Mouse (Mus musculus): Measurements from ENCODE around the gene Fam76b. TPM values are rescaled to one million over a fixed set of nuclear protein-coding genes. Genes with fewer than 3 reads are reported as not detected.

Gene Fam76b
- polyA plus RNA-seq, 1 experiment from 2014 or later: 29.8 TPM

DNA sequence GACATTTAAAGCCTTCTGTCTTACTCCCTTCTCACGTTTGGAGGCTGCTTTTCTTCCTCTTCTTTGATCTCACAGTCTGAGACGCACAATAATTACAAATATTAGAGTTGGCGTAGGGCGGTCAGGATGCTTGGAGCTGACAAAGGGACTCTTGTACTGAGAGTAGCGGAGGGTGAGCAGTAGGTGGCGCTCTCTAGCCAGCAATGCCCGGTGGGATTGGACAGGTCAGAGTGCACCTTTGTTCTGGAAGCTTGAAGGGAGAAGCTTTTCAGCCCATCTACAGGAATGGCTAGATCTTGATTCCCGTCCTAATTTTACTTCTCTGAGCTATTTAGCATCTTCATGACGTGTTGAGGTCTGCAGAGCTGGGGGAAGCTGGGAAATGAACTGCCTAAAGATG lies 62.1 kb downstream of the Fam76b start:
- no peak overlapping the region for H3K9ac ChIP-seq
- peak; percentile 93 for TF ChIP-seq CTCF (IDR thresholded peaks at IDR 0.05; ENCODE audit: low read depth)
- no peaks in the 10 kb centered on the region for H3K27me3 ChIP-seq (ENCODE audit: insufficient read depth, low read length)
- DNase-seq (peak; percentile 89), ATAC-seq (ENCODE audit: insufficient read depth) (peak; percentile 88)
- WGBS: 7% methylated on average over 9 of the region's 9 CpGs
- H3K36me3 ChIP-seq (ENCODE audit: insufficient read depth): no peaks in the 10 kb centered on the region
- 0 out of 2 replicates have a peak overlapping the region, but pooled peaks have one; percentile 5 for H3K4me2 ChIP-seq
- H3K4me1 ChIP-seq (ENCODE audit: insufficient read depth): no peaks in the 10 kb centered on the region
- no peak overlapping the region for H3K27ac ChIP-seq (ENCODE audit: low read depth)
- no peaks in the 10 kb centered on the region for H3K9me3 ChIP-seq (ENCODE audit: low read depth, low read length)
- no peak overlapping the region for H3K4me3 ChIP-seq (ENCODE audit: low read depth, low read length)

DNA sequence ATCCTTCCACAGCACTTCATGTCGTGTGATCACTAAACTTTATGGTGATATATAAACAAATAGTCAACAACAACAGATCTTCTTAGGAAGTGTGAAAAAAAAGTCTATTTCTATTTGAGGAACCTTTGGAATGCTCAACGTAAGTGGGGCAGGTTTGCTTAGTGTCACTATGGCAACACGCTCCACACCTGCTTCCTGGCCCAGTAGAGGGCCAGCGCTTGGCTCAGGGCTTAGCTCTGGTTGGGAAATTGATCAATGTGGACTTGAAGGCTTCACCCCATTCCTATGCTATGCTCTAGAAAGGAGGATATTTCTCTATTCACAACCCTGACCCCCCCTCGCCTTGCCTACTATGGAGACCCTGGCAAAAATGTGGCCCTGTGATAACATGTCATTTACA lies 62.7 kb downstream of the Fam76b start:
- Histone ChIP-seq H3K4me2 (0 out of 2 replicates have a peak overlapping the region, but pooled peaks have one; percentile 5), H3K4me1 (ENCODE audit: insufficient read depth) (no peaks in the 10 kb centered on the region), H3K4me3 (ENCODE audit: low read depth, low read length) (no peak overlapping the region), H3K27me3 (ENCODE audit: insufficient read depth, low read length) (no peaks in the 10 kb centered on the region), H3K9me3 (ENCODE audit: low read depth, low read length) (no peaks in the 10 kb centered on the region), H3K27ac (ENCODE audit: low read depth) (peak overlapping the region; percentile 8; the same call in 1 of the 2 replicates), H3K9ac (no peak overlapping the region), H3K36me3 (ENCODE audit: insufficient read depth) (no peaks in the 10 kb centered on the region)
- ATAC-seq (ENCODE audit: insufficient read depth): peak; percentile 83
- peak; percentile 56 for DNase-seq
- peak; percentile 14; the same call in 1 of the 2 replicates for TF ChIP-seq CTCF (IDR thresholded peaks at IDR 0.05; ENCODE audit: low read depth)
- WGBS: 36% methylated on average over 5 of the region's 5 CpGs

DNA sequence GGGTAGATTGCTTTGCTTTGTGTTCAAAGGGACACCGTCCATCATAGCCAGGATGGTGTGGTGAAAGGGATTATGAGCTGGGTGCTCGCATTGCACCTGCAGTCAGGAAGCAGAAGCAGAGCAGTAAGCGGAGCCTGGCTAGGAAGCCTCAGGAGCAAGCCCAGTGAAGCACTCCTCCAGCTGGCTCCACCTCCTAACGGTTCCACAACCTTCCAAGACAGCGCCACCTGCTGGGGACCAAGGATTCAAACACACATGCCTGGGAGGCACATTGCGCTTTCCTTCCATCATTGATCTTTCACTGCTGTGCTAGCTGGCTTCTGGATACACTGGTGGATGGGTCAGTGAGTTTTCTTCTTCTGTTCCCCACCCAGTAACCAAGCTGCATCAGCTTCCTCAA lies 64.4 kb downstream of the Fam76b start:
- H3K9me3 ChIP-seq (ENCODE audit: low read depth, low read length): no peaks in the 10 kb centered on the region
- no peaks in the 10 kb centered on the region for H3K4me1 ChIP-seq (ENCODE audit: insufficient read depth)
- no peak for ATAC-seq (ENCODE audit: insufficient read depth)
- peak; percentile 45 for TF ChIP-seq CTCF (IDR thresholded peaks at IDR 0.05; ENCODE audit: low read depth)
- DNase-seq: no peak
- no peaks in the 10 kb centered on the region for H3K36me3 ChIP-seq (ENCODE audit: insufficient read depth)
- H3K27me3 ChIP-seq (ENCODE audit: insufficient read depth, low read length): no peaks in the 10 kb centered on the region
- no peak overlapping the region for H3K27ac ChIP-seq (ENCODE audit: low read depth)
- H3K4me2 ChIP-seq: no peak overlapping the region
- H3K4me3 ChIP-seq (ENCODE audit: low read depth, low read length): no peak overlapping the region
- H3K9ac ChIP-seq: no peak overlapping the region
- 96% methylated on average over 6 of the region's 6 CpGs for WGBS

DNA sequence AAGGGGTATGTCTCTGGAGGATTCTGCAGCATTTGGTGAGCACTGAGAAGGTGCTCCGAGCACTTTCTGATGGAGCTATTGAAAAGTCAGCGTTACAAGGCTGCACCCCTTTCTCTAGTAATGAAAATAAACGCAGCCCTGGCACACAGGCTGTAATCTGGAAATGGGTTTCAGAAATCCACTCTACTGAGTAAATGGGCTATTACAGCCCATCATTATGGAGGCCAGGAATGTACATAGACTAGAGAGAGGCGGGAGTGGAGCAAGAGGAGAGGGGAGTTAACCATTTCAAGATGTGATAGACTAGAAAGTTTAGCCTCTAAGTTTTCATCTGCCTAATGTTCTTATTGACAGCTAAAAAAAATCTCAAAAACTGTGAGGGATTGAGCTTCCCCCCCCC lies 65.5 kb downstream of the Fam76b start:
- DNase-seq (no peak), ATAC-seq (ENCODE audit: insufficient read depth) (no peak)
- TF ChIP-seq CTCF (IDR thresholded peaks at IDR 0.05; ENCODE audit: low read depth): no peak
- Histone ChIP-seq H3K4me2 (no peak overlapping the region), H3K27me3 (ENCODE audit: insufficient read depth, low read length) (no peaks in the 10 kb centered on the region), H3K9ac (no peak overlapping the region), H3K4me1 (ENCODE audit: insufficient read depth) (no peaks in the 10 kb centered on the region), H3K27ac (ENCODE audit: low read depth) (no peak overlapping the region), H3K4me3 (ENCODE audit: low read depth, low read length) (no peak overlapping the region), H3K9me3 (ENCODE audit: low read depth, low read length) (no peaks in the 10 kb centered on the region), H3K36me3 (ENCODE audit: insufficient read depth) (no peaks in the 10 kb centered on the region)
- 49% methylated on average over 4 of the region's 4 CpGs for WGBS

- no peaks in the 10 kb centered on the region for H3K36me3 ChIP-seq (ENCODE audit: insufficient read depth)
- 29% methylated on average over 8 of the region's 8 CpGs for WGBS
- H3K4me3 ChIP-seq (ENCODE audit: low read depth, low read length): no peak overlapping the region
- ATAC-seq (ENCODE audit: insufficient read depth) (no peak), DNase-seq (no peak)
- no peaks in the 10 kb centered on the region for H3K9me3 ChIP-seq (ENCODE audit: low read depth, low read length)
- no peak for TF ChIP-seq CTCF (IDR thresholded peaks at IDR 0.05; ENCODE audit: low read depth)
- H3K9ac ChIP-seq: no peak overlapping the region
- no peaks in the 10 kb centered on the region for H3K4me1 ChIP-seq (ENCODE audit: insufficient read depth)
- no peak overlapping the region for H3K27ac ChIP-seq (ENCODE audit: low read depth)
- H3K27me3 ChIP-seq (ENCODE audit: insufficient read depth, low read length): no peaks in the 10 kb centered on the region
- H3K4me2 ChIP-seq: no peak overlapping the region
Observed at GRCm38 (mm10) chr9:13894491-13894890, 67.0 kb downstream of the Fam76b start.

- Histone ChIP-seq H3K4me2 (no peak overlapping the region), H3K4me3 (ENCODE audit: low read depth, low read length) (no peak overlapping the region), H3K27me3 (ENCODE audit: insufficient read depth, low read length) (no peaks in the 10 kb centered on the region), H3K36me3 (ENCODE audit: insufficient read depth) (no peaks in the 10 kb centered on the region), H3K9ac (no peak overlapping the region), H3K27ac (ENCODE audit: low read depth) (no peak overlapping the region), H3K9me3 (ENCODE audit: low read depth, low read length) (no peaks in the 10 kb centered on the region), H3K4me1 (ENCODE audit: insufficient read depth) (no peaks in the 10 kb centered on the region)
- DNase-seq: no peak
- no peak for ATAC-seq (ENCODE audit: insufficient read depth)
- no peak for TF ChIP-seq CTCF (IDR thresholded peaks at IDR 0.05; ENCODE audit: low read depth)
- WGBS: 75% methylated on average over 7 of the region's 7 CpGs
Observed at GRCm38 (mm10) chr9:13894936-13895335, 67.4 kb downstream of the Fam76b start.

GRCm38 (mm10) chr9:13896055-13896454 lies 68.5 kb downstream of the Fam76b start:
- DNase-seq (no peak), ATAC-seq (ENCODE audit: insufficient read depth) (no peak)
- Histone ChIP-seq H3K27ac (ENCODE audit: low read depth) (no peak overlapping the region), H3K9me3 (ENCODE audit: low read depth, low read length) (no peaks in the 10 kb centered on the region), H3K4me2 (no peak overlapping the region), H3K4me1 (ENCODE audit: insufficient read depth) (no peaks in the 10 kb centered on the region), H3K36me3 (ENCODE audit: insufficient read depth) (no peaks in the 10 kb centered on the region), H3K9ac (no peak overlapping the region), H3K4me3 (ENCODE audit: low read depth, low read length) (no peak overlapping the region), H3K27me3 (ENCODE audit: insufficient read depth, low read length) (no peaks in the 10 kb centered on the region)
- WGBS: 68% methylated on average over 6 of the region's 6 CpGs
- TF ChIP-seq CTCF (IDR thresholded peaks at IDR 0.05; ENCODE audit: low read depth): no peak

All from lung, embryonic 14.5 days (tissue).